Mouse (Mus musculus): Measurements from ENCODE around the gene 1700021F05Rik. TPM values are rescaled to one million over a fixed set of nuclear protein-coding genes. Genes with fewer than 3 reads are reported as not detected.

1700021F05Rik gene
- 17.2 TPM for total RNA-seq (2023)

DNA sequence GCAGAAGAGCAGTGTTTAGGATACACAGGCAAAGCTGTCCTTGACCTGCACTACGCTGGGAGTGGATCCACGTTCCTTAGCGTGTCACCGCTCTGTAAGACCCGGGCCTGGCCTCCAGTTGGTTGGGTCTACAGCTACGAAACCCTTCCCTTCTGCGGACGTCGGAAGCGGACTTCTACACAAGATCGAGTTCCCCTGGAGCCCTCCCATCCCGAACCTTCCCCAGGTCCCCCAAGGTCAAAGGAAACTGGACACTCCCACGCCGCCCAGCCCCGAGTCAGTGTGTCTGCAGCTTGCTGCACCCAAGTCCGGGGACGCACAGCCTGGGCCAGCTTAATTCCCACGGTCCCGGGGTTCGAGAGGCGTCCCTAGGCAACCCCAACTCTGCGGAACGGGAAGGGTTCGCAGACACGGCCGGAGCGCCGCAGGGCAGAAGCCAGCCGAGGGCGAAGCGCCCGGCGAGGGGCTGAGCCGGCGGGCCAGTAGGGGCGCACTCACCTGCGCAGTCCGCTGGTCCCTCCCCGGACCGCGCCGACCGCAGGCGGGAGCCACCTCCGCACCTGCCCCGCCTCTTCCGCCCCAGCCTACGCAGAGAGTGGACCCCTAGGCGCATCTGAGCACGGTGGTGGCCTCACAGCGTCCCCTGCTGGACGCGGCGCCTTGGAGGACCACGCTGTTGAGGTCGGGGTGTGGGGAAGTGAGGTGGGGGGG is at the start of gene 1700021F05Rik:
Gene 1700021F05Rik, minus strand, starts transcription at position 553 of the 711 bp plus-strand sequence.

DNA sequence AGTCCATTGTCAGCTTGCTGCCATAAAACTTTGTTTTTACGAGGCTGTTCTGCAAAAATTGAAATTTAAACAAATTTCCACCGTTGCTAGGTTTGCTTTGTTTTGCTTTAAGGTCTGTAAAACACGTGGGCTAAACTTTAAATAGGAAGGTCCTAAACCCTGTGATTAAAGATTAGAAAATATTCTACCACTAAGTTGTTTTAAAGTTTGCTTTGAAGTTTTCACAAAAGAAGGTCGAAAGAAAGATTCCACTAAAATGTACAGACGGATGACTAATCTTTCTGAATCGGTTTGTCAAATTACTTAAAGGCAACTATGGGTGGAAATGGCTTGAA is 37.2 kb upstream of the 1700021F05Rik start, which contains the start of gene Cd24a:
Gene Cd24a, plus strand, starts transcription at position 288 of the 335 bp plus-strand sequence.

DNA sequence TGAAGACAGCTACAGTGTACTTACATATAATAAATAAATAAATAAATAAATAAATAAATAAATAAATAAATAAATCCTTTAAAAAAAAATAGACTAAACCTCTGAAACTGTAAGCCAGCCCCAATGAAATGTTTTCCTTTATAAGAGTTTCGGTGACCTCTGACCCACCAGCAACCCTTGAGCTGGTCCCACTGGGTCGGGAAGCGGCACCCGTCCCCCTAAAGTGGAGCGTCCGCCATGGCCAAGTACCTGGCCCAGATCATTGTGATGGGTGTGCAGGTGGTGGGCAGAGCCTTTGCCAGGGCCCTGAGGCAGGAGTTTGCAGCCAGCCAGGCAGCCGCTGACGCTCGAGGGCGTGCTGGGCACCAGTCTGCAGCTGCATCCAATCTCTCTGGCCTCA is 16.9 kb downstream of the 1700021F05Rik start, which contains the start of gene Gm9803:
Gene Gm9803, plus strand, starts transcription at position 154 of the 400 bp plus-strand sequence.

DNA sequence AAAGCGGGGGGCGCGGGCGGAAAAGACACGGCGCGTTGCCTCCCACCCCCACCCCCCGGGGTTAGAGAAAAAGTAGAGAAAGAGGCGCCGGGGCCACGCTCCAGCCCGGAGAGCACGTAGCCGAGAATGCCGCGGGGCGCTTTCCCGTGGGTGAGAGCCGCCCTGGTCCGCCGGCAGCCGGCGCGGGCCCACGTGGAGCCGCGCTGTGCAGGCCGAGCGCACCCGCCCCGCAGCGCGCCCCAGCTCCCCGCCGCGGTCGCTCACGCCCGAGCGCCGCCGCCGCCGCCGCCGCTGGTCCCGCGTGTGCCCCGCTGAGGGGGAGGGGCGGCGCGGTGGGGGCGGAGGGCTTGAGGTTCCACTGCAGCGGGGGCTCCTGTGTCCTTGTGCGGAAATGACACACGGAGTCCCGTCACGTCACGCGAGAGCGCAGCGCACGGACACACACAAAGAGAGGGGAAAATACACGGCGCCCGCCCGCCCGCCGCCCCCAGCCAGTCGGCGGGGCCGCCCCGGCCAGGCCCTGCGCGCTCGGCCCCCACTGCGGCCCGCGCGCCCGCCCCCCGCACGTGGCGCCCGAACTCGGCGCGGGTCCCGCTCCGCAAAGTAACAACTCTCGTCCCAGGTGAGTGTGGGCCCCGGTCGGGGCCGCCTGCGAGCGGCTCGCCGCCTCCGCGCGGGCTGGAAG is 61.9 kb downstream of the 1700021F05Rik start, which contains the start of gene Bend3:
Gene Bend3, plus strand, starts transcription at position 81 of the 685 bp plus-strand sequence.

Other genes starting within 250 kb of the 1700021F05Rik start
- 14.5 TPM for gene Bend3, start 62.2 kb downstream of the 1700021F05Rik start, total RNA-seq (2023)
- gene Gm9803, start 16.9 kb downstream of the 1700021F05Rik start, total RNA-seq (2023): not detected
- 63.2 TPM for gene Cd24a, start 37.3 kb upstream of the 1700021F05Rik start, total RNA-seq (2023)